Mouse (Mus musculus) bone marrow, adult 2 months (tissue): ENCODE measurements at regions not wholly inside any gene's neighbourhood (a gene's known extent, or its start where the extent isn't known, plus 50 kb on each side); places are given as distances from the start of the nearest gene placed in this dataset.

Source experiments
- H3K27ac ChIP-seq: fragments of 200-500 bp; 2 replicates; pipeline ENCODE4 v1.5.1; 2012; ENCODE audit warnings: low read depth, mild to moderate bottlenecking, control low read depth, inconsistent platforms, low read length; ENCODE audit not compliant: control insufficient read depth, poor library complexity, insufficient read depth
- H3K4me1 ChIP-seq: fragments of 200-500 bp; 2 replicates; pipeline ENCODE4 v1.6.1; 2011; ENCODE audit warnings: low read length; ENCODE audit not compliant: control insufficient read depth, insufficient read depth
- H3K4me3 ChIP-seq: fragments of 200-500 bp; replicated peaks from 2 replicates; pipeline ENCODE3; 2011; ENCODE audit warnings: mild to moderate bottlenecking, low read depth, low read length, control low read depth; ENCODE audit not compliant: control insufficient read depth
- CTCF ChIP-seq: fragments of 200-500 bp; IDR thresholded peaks from 2 replicates; pipeline ENCODE4 v1.5.1; 2011; ENCODE audit warnings: low read length, control low read depth; ENCODE audit not compliant: control insufficient read depth, insufficient read depth
- POLR2A ChIP-seq: fragments of 200-500 bp; IDR thresholded peaks from 2 replicates; pipeline ENCODE4 v1.6.1; 2011; ENCODE audit warnings: low read depth, mild to moderate bottlenecking, control low read depth, low read length, borderline replicate concordance; ENCODE audit not compliant: control insufficient read depth
- WGBS: fragments of 180-500 bp; shearing (Covaris S2); methylation state at CpG from one replicate; pipeline ENCODE4 v1.1.7; 2018; 5-methylcytosine and 5-hydroxymethylcytosine counted together

GRCm38 (mm10) chr5:73729646-73730045, 78.5 kb downstream of the Spata18 start:
- no peaks in the 10 kb centered on the region for H3K4me1 ChIP-seq
- no peak overlapping the region for H3K4me3 ChIP-seq
- no peak overlapping the region for H3K27ac ChIP-seq
- 53% methylated on average over 13 of the region's 13 CpGs for WGBS
- TF ChIP-seq CTCF: no peak
- TF ChIP-seq POLR2A: no peak

GRCm38 (mm10) chr5:73731423-73731822, 80.2 kb downstream of the Spata18 start:
- 82% methylated on average over 9 of the region's 9 CpGs for WGBS
- TF ChIP-seq POLR2A: no peak
- TF ChIP-seq CTCF: no peak
- Histone ChIP-seq H3K4me3 (no peak overlapping the region), H3K27ac (no peak overlapping the region), H3K4me1 (no peaks in the 10 kb centered on the region)

- H3K27ac ChIP-seq: no peak overlapping the region
- H3K4me3 ChIP-seq: no peak overlapping the region
- TF ChIP-seq POLR2A (no peak), CTCF (no peak)
- H3K4me1 ChIP-seq: no peaks in the 10 kb centered on the region
- WGBS: 70% methylated on average over 9 of the region's 9 CpGs
These were observed 80.9 kb downstream of the Spata18 start for GRCm38 (mm10) chr5:73731991-73732565.

- Histone ChIP-seq H3K27ac (no peak overlapping the region), H3K4me1 (no peaks in the 10 kb centered on the region), H3K4me3 (no peak overlapping the region)
- TF ChIP-seq POLR2A (no peak), CTCF (no peak)
- WGBS: 73% methylated on average over 3 of the region's 3 CpGs
These were observed 89.6 kb downstream of the Spata18 start for GRCm38 (mm10) chr5:73740766-73741165.

GRCm38 (mm10) chr5:73741441-73741840, 90.3 kb downstream of the Spata18 start:
- Histone ChIP-seq H3K4me3 (no peak overlapping the region), H3K27ac (no peak overlapping the region), H3K4me1 (no peaks in the 10 kb centered on the region)
- 82% methylated on average over 11 of the region's 11 CpGs for WGBS
- TF ChIP-seq POLR2A (no peak), CTCF (no peak)

- 73% methylated on average over 1 of the region's 1 CpGs for WGBS
- TF ChIP-seq CTCF (no peak), POLR2A (no peak)
- no peak overlapping the region for H3K4me3 ChIP-seq
- no peak overlapping the region for H3K27ac ChIP-seq
- H3K4me1 ChIP-seq: no peaks in the 10 kb centered on the region
These were observed 92.8 kb downstream of the Spata18 start for GRCm38 (mm10) chr5:73743953-73744352.

- Histone ChIP-seq H3K27ac (no peak overlapping the region), H3K4me3 (no peak overlapping the region), H3K4me1 (no peaks in the 10 kb centered on the region)
- TF ChIP-seq CTCF: no peak
- no peak for TF ChIP-seq POLR2A
- WGBS: 88% methylated on average over 4 of the region's 4 CpGs
These were observed 98.6 kb downstream of the Spata18 start for GRCm38 (mm10) chr5:73749791-73750190.

GRCm38 (mm10) chr5:73752225-73752644, 101.1 kb downstream of the Spata18 start:
- TF ChIP-seq POLR2A: no peak
- TF ChIP-seq CTCF: no peak
- H3K27ac ChIP-seq: no peak overlapping the region
- 82% methylated on average over 10 of the region's 10 CpGs for WGBS
- no peak overlapping the region for H3K4me3 ChIP-seq
- no peaks in the 10 kb centered on the region for H3K4me1 ChIP-seq

GRCm38 (mm10) chr5:73753827-73754226, 102.6 kb downstream of the Spata18 start:
- 73% methylated on average over 7 of the region's 7 CpGs for WGBS
- no peak overlapping the region for H3K27ac ChIP-seq
- H3K4me1 ChIP-seq: no peaks in the 10 kb centered on the region
- TF ChIP-seq CTCF (no peak), POLR2A (no peak)
- no peak overlapping the region for H3K4me3 ChIP-seq
